Mouse (Mus musculus) heart, adult 9 months (tissue): ENCODE data around the gene Dbp.

Experiments
- DNase-seq, 2 experiments: peaks; one replicate each; pipeline ENCODE4 v3.0.0; 2022; ENCODE audit warnings: low spot score in 2 of 2

The Dbp gene

DNA sequence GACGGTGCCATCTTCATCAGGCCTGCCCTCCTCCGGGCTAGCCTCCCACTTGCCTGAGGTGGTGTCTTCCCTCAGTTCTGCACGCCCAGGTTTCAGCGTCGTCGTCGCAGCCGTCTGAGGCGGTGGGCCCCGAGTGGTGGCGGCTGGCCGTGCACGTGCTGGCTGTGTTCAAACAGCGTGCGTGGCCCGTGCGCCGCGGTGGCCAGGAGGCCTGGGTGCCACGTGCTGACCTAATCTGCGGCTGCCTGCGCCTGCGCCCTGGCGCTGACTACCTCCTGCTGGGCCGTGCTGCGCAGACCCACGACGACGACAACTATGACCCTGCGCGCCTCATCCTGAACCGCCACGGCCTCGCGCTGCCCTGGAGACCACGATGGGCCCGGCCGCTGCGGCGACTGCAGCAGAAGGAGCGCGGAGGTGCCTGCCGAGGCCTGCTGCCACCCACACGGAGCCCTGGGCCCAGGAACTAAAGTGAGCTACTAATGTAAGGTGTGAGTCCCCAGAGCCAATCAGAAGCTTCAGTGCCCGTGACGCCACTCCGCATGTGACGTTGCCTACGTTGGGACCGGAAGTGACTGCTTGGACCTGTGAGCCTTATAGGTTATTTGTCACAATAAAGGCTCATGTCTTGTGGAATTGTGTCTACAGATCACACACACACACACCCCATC lies 10.8 kb upstream of the Dbp start, which contains the start of gene Sec1:
Sec1 (minus strand) TSS at position 482 of the 671 bp plus-strand sequence.
- no peak for DNase-seq

GRCm38 (mm10) chr7:45695098-45695497 lies 9.8 kb upstream of the Dbp start:
- DNase-seq, result no peak

- DNase-seq, result no peak
These were observed 7.0 kb upstream of the Dbp start for GRCm38 (mm10) chr7:45697894-45698293.

DNA sequence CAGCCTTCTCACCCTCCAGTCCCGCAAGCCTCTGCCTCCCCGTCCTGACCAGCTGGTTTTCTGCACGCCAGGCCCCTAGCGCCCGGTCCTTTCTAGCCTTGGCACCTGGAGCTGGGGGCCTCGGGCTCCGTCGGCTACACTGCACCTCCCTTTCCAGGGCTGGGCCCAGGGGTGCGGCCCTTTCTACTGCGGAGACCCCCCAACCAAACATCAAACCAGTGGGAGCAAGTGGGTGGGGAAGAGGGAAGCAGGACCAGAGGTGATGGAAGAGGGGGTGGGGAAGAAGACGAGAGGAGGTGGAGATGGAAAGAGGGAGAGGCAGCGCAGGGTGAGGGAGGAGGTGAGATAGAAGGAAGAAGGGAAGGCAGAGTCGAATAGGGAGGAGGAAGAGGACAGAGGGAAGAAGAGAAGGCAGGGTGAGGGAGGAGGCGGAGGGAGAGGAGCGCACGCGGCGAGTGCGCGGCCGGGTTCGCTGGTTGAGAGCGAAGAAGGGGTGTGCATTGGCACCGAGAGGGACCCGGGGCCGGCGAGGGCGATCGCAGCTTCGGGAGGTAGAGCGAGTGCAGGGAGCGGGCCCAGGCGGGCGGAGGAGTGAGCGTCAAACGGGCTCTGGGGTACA lies 5.3 kb upstream of the Dbp start, which contains the start of gene Car11:
Car11 (plus strand) TSS at position 321 of the 619 bp plus-strand sequence.
- DNase-seq, result peak in 1 of 2 experiments; percentile 11

- DNase-seq, result peak; percentile 84 to 91
These were observed 4.4 kb upstream of the Dbp start for GRCm38 (mm10) chr7:45700301-45701015.

DNA sequence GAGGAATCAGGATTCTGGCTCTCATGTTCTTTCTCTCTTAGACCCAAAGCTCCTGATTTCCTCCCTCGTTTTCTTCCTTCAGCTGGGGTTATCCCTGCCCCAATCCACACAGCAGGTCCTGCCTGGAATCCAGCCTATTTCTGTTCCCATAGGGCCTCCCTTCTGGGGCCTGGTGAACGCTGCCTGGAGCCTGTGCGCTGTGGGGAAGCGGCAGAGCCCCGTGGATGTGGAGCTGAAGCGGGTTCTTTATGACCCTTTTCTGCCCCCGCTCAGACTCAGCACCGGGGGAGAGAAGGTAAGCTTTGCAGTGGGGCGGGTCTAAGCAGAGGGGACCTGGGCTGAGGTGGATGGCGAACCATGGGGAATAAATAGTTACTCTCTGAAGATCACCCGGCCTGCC lies 3.8 kb upstream of the Dbp start:
- DNase-seq, result no peak

GRCm38 (mm10) chr7:45701607-45702006 lies 3.3 kb upstream of the Dbp start:
- DNase-seq, result peak in 1 of 2 experiments; percentile 4

DNA sequence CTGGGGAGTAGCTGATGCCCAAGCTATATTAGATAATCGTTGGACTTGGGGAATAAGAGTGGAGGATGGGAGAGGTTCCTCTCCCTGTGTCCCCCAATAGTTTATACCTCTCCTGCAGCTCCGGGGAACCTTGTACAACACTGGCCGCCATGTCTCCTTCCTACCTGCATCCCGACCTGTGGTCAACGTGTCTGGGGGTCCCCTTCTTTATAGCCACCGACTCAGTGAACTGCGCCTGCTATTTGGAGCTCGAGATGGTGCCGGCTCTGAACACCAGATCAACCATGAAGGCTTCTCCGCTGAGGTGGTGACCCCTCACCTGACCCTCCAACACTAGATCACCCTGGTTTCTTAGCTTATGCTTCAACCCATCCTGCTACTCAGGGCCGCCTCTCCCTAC lies 2.6 kb upstream of the Dbp start:
- DNase-seq, result peak in 1 of 2 experiments; percentile 10

DNA sequence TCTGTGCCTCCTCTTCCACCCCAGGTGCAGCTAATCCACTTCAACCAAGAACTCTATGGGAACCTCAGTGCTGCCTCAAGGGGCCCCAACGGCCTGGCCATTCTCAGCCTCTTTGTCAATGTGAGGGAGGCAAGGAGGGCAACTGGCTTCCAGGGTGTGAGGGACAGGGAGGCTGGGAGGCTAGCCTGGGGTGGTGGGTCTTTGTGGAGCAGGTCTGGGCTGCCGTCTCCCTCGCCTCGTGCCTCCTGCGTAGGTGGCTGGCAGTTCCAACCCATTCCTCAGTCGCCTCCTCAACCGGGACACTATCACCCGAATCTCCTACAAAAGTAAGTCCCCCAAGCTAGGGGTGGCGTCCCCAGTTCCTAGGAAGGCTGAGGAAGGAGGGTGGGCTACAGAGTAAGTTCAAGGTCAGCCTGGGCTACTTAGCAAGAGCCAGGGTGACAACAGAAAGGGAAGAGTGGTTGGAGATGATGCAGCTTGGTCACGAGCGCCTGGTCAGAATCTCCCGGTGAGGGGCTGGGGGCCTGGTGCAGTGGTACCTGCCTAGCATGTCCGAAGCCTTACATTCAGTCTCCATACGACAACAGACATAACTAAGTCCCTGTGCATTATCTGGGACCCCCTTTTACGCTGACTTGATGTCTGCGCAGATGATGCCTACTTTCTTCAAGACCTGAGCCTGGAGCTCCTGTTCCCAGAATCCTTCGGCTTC lies 1.9 kb upstream of the Dbp start:
- peak in 1 of 2 experiments; percentile 9 for DNase-seq

DNA sequence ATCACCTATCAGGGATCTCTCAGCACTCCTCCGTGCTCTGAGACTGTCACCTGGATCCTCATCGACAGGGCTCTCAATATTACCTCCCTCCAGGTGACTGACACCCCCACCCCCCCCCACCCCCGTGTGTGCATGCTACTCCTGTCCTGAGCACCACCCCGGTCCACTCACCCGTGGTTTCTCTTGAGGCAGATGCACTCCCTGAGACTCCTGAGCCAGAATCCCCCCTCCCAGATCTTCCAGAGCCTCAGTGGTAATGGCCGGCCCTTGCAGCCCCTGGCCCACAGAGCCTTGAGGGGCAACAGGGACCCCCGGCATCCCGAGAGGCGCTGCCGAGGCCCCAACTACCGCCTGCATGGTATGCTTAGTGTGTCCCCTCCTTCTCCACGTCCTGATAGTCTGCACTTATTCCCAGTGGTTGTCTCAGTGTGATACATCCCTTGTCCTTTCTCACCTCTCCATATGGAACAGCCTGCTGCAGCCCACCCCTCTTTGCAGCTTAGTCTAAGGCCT lies 1.3 kb upstream of the Dbp start:
- peak in 1 of 2 experiments; percentile 47 for DNase-seq

- DNase-seq, result peak; percentile 82 to 90
These were observed 785 bp upstream of the Dbp start for GRCm38 (mm10) chr7:45704046-45704559.

- no peak for DNase-seq
These were observed 566 bp downstream of the Dbp start for GRCm38 (mm10) chr7:45705443-45705864.

GRCm38 (mm10) chr7:45705873-45706281 lies 989 bp downstream of the Dbp start:
- peak; percentile 96 to 99 for DNase-seq

DNA sequence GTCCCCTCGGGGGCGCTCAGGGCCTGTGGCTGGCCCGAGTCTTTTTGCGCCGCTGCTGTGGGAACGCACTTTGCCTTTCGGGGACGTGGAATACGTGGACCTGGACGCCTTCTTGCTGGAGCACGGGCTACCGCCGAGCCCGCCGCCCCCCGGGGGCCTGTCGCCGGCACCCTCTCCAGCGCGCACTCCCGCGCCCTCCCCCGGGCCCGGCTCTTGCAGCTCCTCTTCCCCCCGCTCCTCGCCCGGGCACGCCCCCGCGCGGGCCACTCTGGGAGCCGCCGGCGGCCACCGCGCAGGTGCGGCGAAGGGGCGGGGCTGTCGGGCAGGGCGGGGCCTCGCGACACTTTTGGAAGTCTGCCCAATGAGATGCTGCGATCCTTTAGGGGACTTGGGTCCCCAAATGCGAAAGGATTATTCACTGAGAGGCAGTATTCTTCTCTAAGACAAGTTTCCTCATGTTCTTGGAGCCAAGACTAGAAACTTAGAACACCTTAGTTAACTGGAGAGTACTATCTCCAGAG lies 1.9 kb downstream of the Dbp start:
- peak; percentile 92 to 94 for DNase-seq

- DNase-seq, result peak; percentile 98 to 99
These were observed 2.6 kb downstream of the Dbp start for GRCm38 (mm10) chr7:45707375-45707967.

- peak; percentile 56 to 57 for DNase-seq
These were observed 3.4 kb downstream of the Dbp start for GRCm38 (mm10) chr7:45708221-45708761.

DNA sequence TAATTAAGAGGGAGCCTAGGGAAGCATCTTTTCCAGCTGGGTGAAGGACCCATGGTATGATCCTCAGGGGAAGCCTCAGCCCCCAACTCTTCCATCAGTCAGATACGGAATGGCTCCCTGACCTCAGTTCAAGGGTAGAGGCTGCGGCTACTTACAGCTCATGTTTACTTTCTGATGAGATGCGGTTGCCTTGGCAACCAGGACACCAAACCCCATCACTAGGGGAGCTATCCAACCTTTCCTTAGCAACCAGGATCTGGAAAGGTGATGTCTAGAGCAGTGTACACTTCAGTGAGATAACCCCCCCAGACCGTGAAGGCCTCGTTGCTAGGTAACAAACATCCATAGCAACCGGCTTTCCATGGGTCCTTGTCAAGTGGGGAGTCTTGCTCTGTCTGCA lies 4.1 kb downstream of the Dbp start:
- DNase-seq, result peak; percentile 29 to 46

GRCm38 (mm10) chr7:45709677-45710355 lies 4.9 kb downstream of the Dbp start:
- DNase-seq, result peak in 1 of 2 experiments; percentile 30

GRCm38 (mm10) chr7:45710477-45711191 lies 5.7 kb downstream of the Dbp start:
- DNase-seq, result peak; percentile 44 to 57
